Mouse (Mus musculus) activated CD4-positive, CD25-positive, alpha-beta regulatory T cell (primary cell): ENCODE data around the gene Rhox2e. TPM values are rescaled to one million over a fixed set of nuclear protein-coding genes. Genes with fewer than 3 reads are reported as not detected.

Source experiments
- polyA plus RNA-seq, 2 experiments: library from polyadenylated mRNA; unstranded; fragments of 100-300 nt; shearing (Covaris generic); gene quantifications; one replicate each; pipeline ENCODE4 v1.2.1; 2017

The Rhox2e gene
- polyA plus RNA-seq = not detected

GRCm38 (mm10) chrX:37530152-37530551, at the start of gene Rhox2e:
Rhox2e (plus strand) TSS chrX:37530452.

GRCm38 (mm10) chrX:37514059-37514458, 16.2 kb upstream of the Rhox2e start, which contains the start of gene Rhox4d:
Rhox4d (plus strand) TSS chrX:37514359.

GRCm38 (mm10) chrX:37541719-37542118, 11.5 kb downstream of the Rhox2e start, which contains the start of gene Rhox3e:
Rhox3e (plus strand) TSS chrX:37542019.

GRCm38 (mm10) chrX:37557112-37557511, 26.9 kb downstream of the Rhox2e start, which contains the start of gene Rhox4e:
Rhox4e (plus strand) TSS chrX:37557412.

GRCm38 (mm10) chrX:37571105-37571504, 40.9 kb downstream of the Rhox2e start, which contains the start of gene Rhox2f:
Rhox2f (plus strand) TSS chrX:37571405.

GRCm38 (mm10) chrX:37580692-37581091, 50.4 kb downstream of the Rhox2e start, which contains the start of gene Rhox3f:
Rhox3f (plus strand) TSS chrX:37580992.

Other genes starting within 250 kb of the Rhox2e start
- not detected for gene Rhox3a2, start 150.4 kb upstream of the Rhox2e start, polyA plus RNA-seq
- under 1 TPM in 1 of 2 experiments, not detected in 1; 0.61 TPM for gene Rhox4a2, start 139.6 kb upstream of the Rhox2e start, polyA plus RNA-seq
- not detected for gene Rhox2b, start 118.4 kb upstream of the Rhox2e start, polyA plus RNA-seq
- gene Rhox4b, start 98.0 kb upstream of the Rhox2e start, polyA plus RNA-seq = under 1 TPM in 1 of 2 experiments, not detected in 1; 0.55 TPM
- not detected for gene Rhox2c, start 76.8 kb upstream of the Rhox2e start, polyA plus RNA-seq
- gene Rhox3c, start 71.9 kb upstream of the Rhox2e start, polyA plus RNA-seq = not detected
- gene Rhox4c, start 50.1 kb upstream of the Rhox2e start, polyA plus RNA-seq = not detected
- gene Rhox2d, start 37.0 kb upstream of the Rhox2e start, polyA plus RNA-seq = not detected
- under 1 TPM in 1 of 2 experiments, not detected in 1; 0.25 TPM for gene Rhox4d, start 16.1 kb upstream of the Rhox2e start, polyA plus RNA-seq
- gene Rhox3e, start 11.6 kb downstream of the Rhox2e start, polyA plus RNA-seq = not detected
- gene Rhox4e, start 27.0 kb downstream of the Rhox2e start, polyA plus RNA-seq = under 1 TPM in 1 of 2 experiments, not detected in 1; 0.57 TPM
- not detected for gene Rhox2f, start 41.0 kb downstream of the Rhox2e start, polyA plus RNA-seq
- gene Rhox3f, start 50.5 kb downstream of the Rhox2e start, polyA plus RNA-seq = not detected
- not detected for gene Rhox4f, start 77.3 kb downstream of the Rhox2e start, polyA plus RNA-seq
- gene Rhox3g, start 98.2 kb downstream of the Rhox2e start, polyA plus RNA-seq = not detected
- not detected for gene Rhox2g, start 113.0 kb downstream of the Rhox2e start, polyA plus RNA-seq
- under 1 TPM in 1 of 2 experiments, not detected in 1; 0.31 TPM for gene Rhox4g, start 120.9 kb downstream of the Rhox2e start, polyA plus RNA-seq
- gene Rhox3h, start 138.3 kb downstream of the Rhox2e start, polyA plus RNA-seq = not detected
- gene Rhox2h, start 142.8 kb downstream of the Rhox2e start, polyA plus RNA-seq = not detected